Comparison of ENCODE assay signal across 19 mouse cellular contexts in the genomic region with DNA sequence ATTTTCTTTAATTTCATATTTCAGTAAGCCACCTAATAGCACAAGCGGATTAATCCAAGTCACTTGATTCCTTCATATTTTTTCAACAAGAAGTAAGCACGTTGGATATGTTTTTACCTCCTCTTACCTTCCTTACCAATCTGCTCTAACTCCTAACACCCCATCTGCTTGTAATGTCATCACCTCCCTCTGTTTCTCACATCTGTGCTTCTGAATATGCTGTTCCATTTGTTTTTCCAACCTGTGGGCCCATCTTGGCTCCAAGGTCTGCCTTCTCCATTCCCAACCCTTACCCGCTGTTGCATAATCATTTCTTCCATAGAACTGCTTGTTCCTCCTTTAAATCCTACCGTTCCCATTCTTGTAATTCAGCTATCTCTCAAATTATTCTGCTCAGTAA.
"Had no signal": no experiment of that assay in that cellular context is flagged by ENCODE, and none has a peak within 500 bp of the region (broad histone marks: within the 10 kb centered on the region; RNA-seq: fewer than 3 reads in every experiment).

No protein-coding gene starts in this region.

- DNase-seq: kidney, adult 2 months; kidney, postnatal 25 days; liver; lung, adult 18-20 months; lung, postnatal 10 days; lung, postnatal 36 days; midbrain, embryonic 14.5 days; thymus, adult 2 months; thymus, postnatal 14 days; thymus, postnatal 4 days had no signal

- ATAC-seq: intestine, postnatal 0 days; liver, embryonic 12.5 days had no signal

- H3K27ac ChIP-seq: kidney, postnatal 0 days; limb, embryonic 10.5 days; limb, embryonic 13.5 days; liver, embryonic 12.5 days; liver, embryonic 15.5 days; lung, embryonic 15.5 days; neural tube, embryonic 12.5 days; neural tube, embryonic 15.5 days had no signal

- H3K4me1 ChIP-seq: limb, embryonic 10.5 days; limb, embryonic 13.5 days; liver, embryonic 12.5 days; liver, embryonic 15.5 days; lung, embryonic 15.5 days; neural tube, embryonic 12.5 days; neural tube, embryonic 15.5 days had no signal

- H3K4me3 ChIP-seq: limb, embryonic 10.5 days; limb, embryonic 13.5 days; liver, embryonic 12.5 days; liver, embryonic 15.5 days; lung, embryonic 15.5 days; neural tube, embryonic 12.5 days; neural tube, embryonic 15.5 days had no signal
